Mouse (Mus musculus): Measurements from ENCODE around the gene Ddr1.

GRCm38 (mm10) chr17:35702605-35703004, 1.8 kb downstream of the Ddr1 start:
- TF ChIP-seq CTCF (IDR thresholded peaks at IDR 0.05; ENCODE audit: control insufficient read depth, insufficient read depth, insufficient replicate concordance, low read depth, low read length), result no peak
- TF ChIP-seq POLR2A (IDR thresholded peaks at IDR 0.05; ENCODE audit: control insufficient read depth, low read depth, low read length), result no peak

Measured in testis, adult 2 months (tissue).